Mouse (Mus musculus) kidney, postnatal 4 days (tissue): Measurements from ENCODE around the gene Tpbgl.

Experiments
- DNase-seq, 2 experiments: peaks; one replicate each; pipeline ENCODE4 v3.0.0; 2021; ENCODE audit warnings: mixed read lengths in 2 of 2

The Tpbgl gene

DNA sequence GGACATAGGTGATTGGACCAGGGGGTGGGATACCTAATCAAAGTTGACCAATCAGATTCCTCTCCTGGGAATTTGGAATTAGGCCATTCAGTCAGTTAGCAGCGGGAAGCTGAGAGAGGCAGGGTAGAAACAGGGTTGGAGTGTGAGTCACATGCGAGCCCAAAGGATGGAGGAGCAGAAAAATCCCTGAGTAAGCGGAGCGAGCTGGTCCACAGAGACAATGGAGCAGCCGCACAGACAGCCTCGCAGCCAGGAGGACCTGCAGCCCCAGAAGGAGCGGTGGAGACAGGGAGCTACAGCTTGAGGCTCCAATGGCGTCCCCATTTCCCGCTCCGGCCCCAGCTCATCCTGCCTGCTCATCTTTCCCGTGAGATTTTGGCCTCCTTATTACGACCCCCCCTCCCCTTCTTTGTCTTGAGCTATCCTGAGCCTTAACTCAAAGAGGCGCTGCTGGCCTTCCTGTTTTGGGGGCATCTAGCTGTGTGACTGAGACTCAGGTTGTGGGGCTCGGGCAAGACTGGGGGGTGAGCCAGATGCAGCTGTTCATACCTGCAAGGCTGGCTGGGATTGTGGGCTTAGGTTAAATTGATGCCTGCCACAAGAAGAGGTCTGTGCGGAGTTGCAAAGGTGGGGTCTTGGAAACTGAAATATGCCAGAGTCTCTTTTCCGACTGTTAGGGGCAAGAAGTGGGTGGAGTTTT lies 47.3 kb downstream of the Tpbgl start:
- peak in 1 of 2 experiments; percentile 25 for DNase-seq

GRCm38 (mm10) chr7:99578246-99578645 lies 48.7 kb downstream of the Tpbgl start:
- DNase-seq, result no peak
